Mouse (Mus musculus) forebrain, embryonic 12.5 days (tissue): Measurements from ENCODE around the gene Etv3. TPM values are rescaled to one million over a fixed set of nuclear protein-coding genes. Genes with fewer than 3 reads are reported as not detected.
"Not testable (repeated sequence)": the region's sequence is repeated elsewhere in the genome, so short reads cannot be mapped to it uniquely, and the experiment has no call there.

Source experiments
- ATAC-seq: fragments of 200-750 bp; cut with Nextera tagmentation; 2 replicates; pipeline ENCODE4 v1.8.0; 2017; ENCODE audit warnings: moderate TSS enrichment; ENCODE audit not compliant: low FRiP score
- H3K27ac ChIP-seq: fragments of 300-500 bp; sonication (generic); 2 replicates; pipeline ENCODE4 v1.5.1; 2016; ENCODE audit warnings: mild to moderate bottlenecking
- H3K27me3 ChIP-seq: fragments of 300-500 bp; sonication (generic); 2 replicates; pipeline ENCODE4 v1.6.1; 2016; ENCODE audit warnings: mild to moderate bottlenecking
- H3K36me3 ChIP-seq: fragments of 300-500 bp; sonication (generic); replicated peaks from 2 replicates; pipeline ENCODE4 v1.6.1; 2016; ENCODE audit warnings: mild to moderate bottlenecking
- H3K4me1 ChIP-seq: fragments of 300-500 bp; sonication (generic); 2 replicates; pipeline ENCODE4 v1.6.1; 2016
- H3K4me2 ChIP-seq: fragments of 300-500 bp; sonication (generic); 2 replicates; pipeline ENCODE4 v1.6.1; 2016; ENCODE audit warnings: mild to moderate bottlenecking, moderate library complexity
- H3K4me3 ChIP-seq: fragments of 300-500 bp; sonication (generic); replicated peaks from 2 replicates; pipeline ENCODE4 v1.5.1; 2016; ENCODE audit warnings: mild to moderate bottlenecking
- H3K9ac ChIP-seq: fragments of 300-500 bp; sonication (generic); 2 replicates; pipeline ENCODE4 v1.6.1; 2016; ENCODE audit warnings: mild to moderate bottlenecking
- H3K9me3 ChIP-seq: fragments of 300-500 bp; sonication (generic); 2 replicates; pipeline ENCODE4 v1.6.1; 2016
- WGBS: fragments of 180-500 bp; shearing (Covaris S2); methylation state at CpG from one replicate; pipeline ENCODE4 v1.1.7; 2016; 5-methylcytosine and 5-hydroxymethylcytosine counted together
- polyA plus RNA-seq: library from polyadenylated mRNA; unstranded; fragments of >200 nt; fragmentation: Nextera tagmentation; extraction: Ambion mirVana; gene quantifications from 2 replicates; pipeline ENCODE4 v1.2.1, GENCODE M21; 2016

The Etv3 gene
- polyA plus RNA-seq, 1 experiment from 2014 or later: 13.1 TPM

DNA sequence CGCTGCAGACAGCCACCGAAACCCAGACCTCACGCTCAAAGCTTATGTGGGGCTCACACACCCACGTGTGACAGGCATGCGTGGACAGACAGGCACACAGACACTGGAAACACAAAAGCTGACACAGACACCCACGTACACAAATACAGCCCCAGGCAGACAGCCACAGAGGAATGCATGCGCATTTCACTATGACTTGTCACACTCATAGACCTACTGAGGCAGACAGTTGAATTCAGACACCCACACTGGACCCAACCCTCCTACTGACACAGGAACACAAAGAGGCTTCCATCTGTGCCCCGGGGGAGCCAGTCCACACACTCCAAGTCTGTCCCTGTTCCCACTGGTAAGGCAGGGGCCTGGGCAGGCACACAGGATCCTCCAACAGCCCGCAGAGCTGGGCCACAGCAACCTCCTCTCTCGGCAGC is 21.1 kb downstream of the Etv3 start:
- Histone ChIP-seq H3K27me3 (peaks cover 17% of the 10 kb centered on the region), H3K27ac (no peak overlapping the region), H3K36me3 (no peaks in the 10 kb centered on the region), H3K9me3 (no peaks in the 10 kb centered on the region), H3K4me3 (no peak overlapping the region), H3K4me1 (peaks cover 20% of the 10 kb centered on the region), H3K9ac (no peak overlapping the region), H3K4me2 (no peak overlapping the region)
- WGBS: 78% methylated on average over 10 of the region's 10 CpGs
- 0 out of 2 replicates have a peak, but pooled peaks have one; percentile 36 for ATAC-seq

GRCm38 (mm10) chr3:87549908-87550307 is 24.7 kb downstream of the Etv3 start:
- H3K4me2 ChIP-seq: no peak overlapping the region
- WGBS: 27% methylated on average over 14 of the region's 14 CpGs
- ATAC-seq: no peak
- H3K36me3 ChIP-seq: no peaks in the 10 kb centered on the region
- H3K27me3 ChIP-seq: peaks cover 21% of the 10 kb centered on the region
- no peak overlapping the region for H3K4me3 ChIP-seq
- no peaks in the 10 kb centered on the region for H3K9me3 ChIP-seq
- peaks cover 3% of the 10 kb centered on the region; the same call in 1 of the 2 replicates for H3K4me1 ChIP-seq
- no peak overlapping the region for H3K27ac ChIP-seq
- no peak overlapping the region for H3K9ac ChIP-seq

DNA sequence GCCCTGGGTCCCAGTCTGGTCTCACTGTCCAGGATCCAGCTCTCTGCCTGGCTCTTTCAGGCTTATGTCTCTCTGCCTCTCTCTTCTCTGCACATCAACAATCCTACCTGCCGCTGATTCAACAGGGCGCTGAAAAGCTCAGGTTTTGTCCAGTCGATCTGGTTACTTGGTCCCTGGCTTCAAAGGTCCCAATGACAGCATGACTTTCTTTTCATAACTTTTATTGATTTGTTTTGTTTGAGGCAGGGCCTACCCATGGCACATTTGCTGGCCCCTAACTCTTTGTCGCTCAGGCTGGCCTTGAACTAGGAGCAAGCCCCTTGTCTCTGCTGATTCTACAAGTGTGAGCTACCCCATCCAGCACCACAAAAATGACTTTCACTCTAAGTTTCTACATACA is 27.1 kb downstream of the Etv3 start:
- WGBS: 87% methylated on average over 4 of the region's 4 CpGs
- Histone ChIP-seq H3K4me2 (no peak overlapping the region), H3K4me3 (no peak overlapping the region)

DNA sequence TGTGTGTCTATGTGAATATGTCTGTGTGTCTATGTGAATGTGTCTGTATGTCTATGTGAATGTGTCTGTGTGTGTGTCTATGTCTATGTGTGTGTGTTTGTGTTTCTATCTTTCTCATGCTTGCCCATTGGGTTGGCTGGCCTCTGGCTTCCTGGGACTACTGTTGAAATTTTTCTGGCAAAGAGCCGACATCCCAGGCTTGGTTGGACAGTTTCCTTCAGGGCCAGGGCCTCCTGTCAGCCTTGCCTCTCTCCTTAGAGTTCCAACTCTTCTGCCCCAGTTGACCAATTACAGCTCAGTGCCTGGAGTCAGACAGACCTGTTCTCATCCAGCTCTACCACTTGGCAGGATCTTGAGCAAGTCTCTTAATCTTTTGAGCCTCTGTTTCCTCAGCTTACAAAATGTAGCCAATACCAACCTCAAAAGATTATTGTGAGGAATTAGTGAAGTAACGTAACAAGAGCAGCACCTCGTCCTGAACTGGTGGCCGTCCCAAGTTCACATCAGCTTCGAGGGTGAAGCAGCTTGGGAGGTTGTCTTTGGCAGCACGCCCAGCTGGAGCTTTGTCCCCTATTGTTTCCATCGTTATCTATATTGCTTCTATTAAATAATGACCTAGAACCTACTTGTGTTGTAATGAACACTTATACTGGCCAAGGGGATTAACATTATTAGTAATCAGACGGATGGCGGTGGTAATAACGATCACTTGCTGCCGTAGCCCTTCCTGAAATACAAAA is 28.2 kb downstream of the Etv3 start:
- peaks cover 3% of the 10 kb centered on the region; the same call in 1 of the 2 replicates for H3K4me1 ChIP-seq
- 59% methylated on average over 11 of the region's 11 CpGs for WGBS
- peaks cover 21% of the 10 kb centered on the region for H3K27me3 ChIP-seq

More for the DNA sequence above, 27.1 kb downstream of the Etv3 start:
- H3K27ac ChIP-seq: no peak overlapping the region
- no peaks in the 10 kb centered on the region for H3K9me3 ChIP-seq
- peaks cover 3% of the 10 kb centered on the region; the same call in 1 of the 2 replicates for H3K4me1 ChIP-seq
- H3K36me3 ChIP-seq: no peaks in the 10 kb centered on the region
- ATAC-seq: no peak
- peaks cover 21% of the 10 kb centered on the region for H3K27me3 ChIP-seq
- no peak overlapping the region for H3K9ac ChIP-seq

DNA sequence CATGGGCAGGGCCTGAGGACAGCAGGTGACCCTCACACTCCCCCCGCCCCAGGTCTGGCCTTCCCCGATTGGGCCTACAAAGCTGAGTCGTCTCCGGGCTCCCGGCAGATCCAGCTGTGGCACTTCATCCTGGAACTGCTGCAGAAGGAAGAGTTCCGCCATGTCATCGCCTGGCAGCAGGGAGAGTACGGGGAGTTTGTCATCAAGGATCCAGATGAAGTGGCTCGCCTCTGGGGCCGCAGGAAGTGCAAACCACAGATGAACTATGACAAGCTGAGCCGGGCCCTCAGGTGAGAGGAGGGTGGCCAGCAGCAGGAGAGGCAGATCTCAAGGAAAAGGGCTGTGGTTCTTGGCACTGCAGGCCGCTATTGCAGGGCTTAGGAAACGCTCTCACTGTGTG is 29.7 kb downstream of the Etv3 start:
- H3K4me3 ChIP-seq, H3K4me1 ChIP-seq, ATAC-seq, H3K4me2 ChIP-seq, H3K36me3 ChIP-seq, H3K9me3 ChIP-seq, H3K27ac ChIP-seq, H3K9ac ChIP-seq: not testable (repeated sequence)
- 83% methylated on average over 13 of the region's 13 CpGs for WGBS
- H3K27me3 ChIP-seq: peaks cover 18% of the 10 kb centered on the region

More for the DNA sequence above, 28.2 kb downstream of the Etv3 start:
- Histone ChIP-seq H3K4me2 (no peak overlapping the region), H3K4me3 (no peak overlapping the region), H3K27ac (no peak overlapping the region), H3K9me3 (no peaks in the 10 kb centered on the region), H3K9ac (no peak overlapping the region), H3K36me3 (no peaks in the 10 kb centered on the region)
- no peak for ATAC-seq

DNA sequence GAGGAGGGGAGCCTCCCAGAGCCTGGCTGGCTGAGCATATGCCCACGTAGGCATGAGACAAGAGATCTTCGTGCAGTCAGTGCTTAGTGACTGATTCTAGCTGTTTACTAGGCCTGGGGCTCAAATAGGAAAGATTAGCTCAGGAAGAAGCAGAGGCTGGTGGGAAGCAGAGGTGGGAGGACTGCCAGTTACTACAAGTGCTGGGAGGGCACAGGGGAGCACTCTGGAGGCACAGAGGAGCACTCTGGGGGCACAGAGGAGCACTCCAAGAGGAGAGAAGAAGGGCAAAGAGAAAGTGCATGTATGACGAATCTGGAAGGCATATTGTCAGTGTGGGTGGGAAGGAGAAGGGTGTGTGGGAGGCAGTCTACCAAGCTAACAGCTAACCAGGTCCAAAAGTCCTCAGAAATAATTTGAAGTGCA is 30.9 kb downstream of the Etv3 start:
- Histone ChIP-seq H3K9me3 (no peaks in the 10 kb centered on the region), H3K9ac (no peak overlapping the region), H3K4me2 (no peak overlapping the region), H3K27me3 (0 out of 2 replicates have a peak, but pooled peaks cover 9% of the 10 kb centered on the region), H3K4me3 (no peak overlapping the region), H3K36me3 (no peaks in the 10 kb centered on the region), H3K4me1 (no peaks in the 10 kb centered on the region), H3K27ac (no peak overlapping the region)
- no peak for ATAC-seq
- 62% methylated on average over 3 of the region's 3 CpGs for WGBS

- 86% methylated on average over 12 of the region's 12 CpGs for WGBS
- ATAC-seq: no peak
These were observed 31.6 kb downstream of the Etv3 start for GRCm38 (mm10) chr3:87556668-87557278.

GRCm38 (mm10) chr3:87560156-87560555 is 34.9 kb downstream of the Etv3 start:
- no peak for ATAC-seq
- Histone ChIP-seq H3K36me3 (no peaks in the 10 kb centered on the region), H3K27me3 (0 out of 2 replicates have a peak, but pooled peaks cover 3% of the 10 kb centered on the region), H3K4me3 (no peak overlapping the region), H3K27ac (no peak overlapping the region), H3K9ac (no peak overlapping the region), H3K4me2 (no peak overlapping the region), H3K9me3 (no peaks in the 10 kb centered on the region), H3K4me1 (no peaks in the 10 kb centered on the region)
- 66% methylated on average over 3 of the region's 3 CpGs for WGBS

More at GRCm38 (mm10) chr3:87556668-87557278, 31.6 kb downstream of the Etv3 start:
- no peak overlapping the region for H3K27ac ChIP-seq
- H3K27me3 ChIP-seq: 0 out of 2 replicates have a peak, but pooled peaks cover 3% of the 10 kb centered on the region
- H3K9me3 ChIP-seq: no peaks in the 10 kb centered on the region
- H3K4me3 ChIP-seq: no peak overlapping the region
- no peaks in the 10 kb centered on the region for H3K4me1 ChIP-seq
- no peaks in the 10 kb centered on the region for H3K36me3 ChIP-seq
- no peak overlapping the region for H3K4me2 ChIP-seq
- no peak overlapping the region for H3K9ac ChIP-seq

- H3K27me3 ChIP-seq: 0 out of 2 replicates have a peak, but pooled peaks cover 3% of the 10 kb centered on the region
- H3K9ac ChIP-seq: no peak overlapping the region
- peaks cover 10% of the 10 kb centered on the region for H3K4me1 ChIP-seq
- no peaks in the 10 kb centered on the region for H3K36me3 ChIP-seq
- no peaks in the 10 kb centered on the region for H3K9me3 ChIP-seq
- WGBS: 81% methylated on average over 8 of the region's 8 CpGs
- H3K4me3 ChIP-seq: no peak overlapping the region
- no peak overlapping the region for H3K4me2 ChIP-seq
- no peak for ATAC-seq
- no peak overlapping the region for H3K27ac ChIP-seq
These were observed 36.2 kb downstream of the Etv3 start for GRCm38 (mm10) chr3:87561434-87561833.

DNA sequence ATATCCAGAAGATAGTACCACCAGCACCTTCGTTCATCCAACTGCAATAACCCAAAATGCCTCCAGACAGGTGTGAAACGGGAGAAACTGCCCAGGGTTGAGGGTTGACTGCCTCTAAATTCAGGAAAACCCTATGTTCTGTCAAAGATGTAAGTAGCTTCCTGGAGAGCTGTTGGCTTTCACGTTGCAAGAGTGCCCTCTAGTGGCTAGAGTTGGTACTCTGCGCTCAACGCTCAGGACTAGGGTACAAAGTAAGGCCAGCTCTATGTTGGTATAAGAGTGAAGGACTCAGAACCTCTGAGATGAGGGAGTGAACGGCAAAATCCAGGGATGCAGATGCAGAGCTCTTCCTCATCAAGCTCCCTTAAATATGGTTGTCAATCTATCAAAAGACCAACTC is 37.2 kb downstream of the Etv3 start:
- no peak overlapping the region for H3K4me2 ChIP-seq
- H3K36me3 ChIP-seq: no peaks in the 10 kb centered on the region
- 6% methylated on average over 6 of the region's 6 CpGs for WGBS
- 0 out of 2 replicates have a peak, but pooled peaks cover 3% of the 10 kb centered on the region for H3K27me3 ChIP-seq
- H3K4me3 ChIP-seq: no peak overlapping the region
- no peaks in the 10 kb centered on the region for H3K9me3 ChIP-seq
- ATAC-seq: no peak
- peaks cover 13% of the 10 kb centered on the region for H3K4me1 ChIP-seq
- H3K27ac ChIP-seq: no peak overlapping the region
- H3K9ac ChIP-seq: no peak overlapping the region

GRCm38 (mm10) chr3:87563466-87563865 is 38.3 kb downstream of the Etv3 start:
- ATAC-seq: no peak
- Histone ChIP-seq H3K4me3 (no peak overlapping the region), H3K27me3 (0 out of 2 replicates have a peak, but pooled peaks cover 3% of the 10 kb centered on the region), H3K4me1 (peaks cover 13% of the 10 kb centered on the region), H3K9me3 (no peaks in the 10 kb centered on the region), H3K4me2 (no peak overlapping the region), H3K9ac (no peak overlapping the region), H3K36me3 (no peaks in the 10 kb centered on the region), H3K27ac (no peak overlapping the region)
- 78% methylated on average over 5 of the region's 5 CpGs for WGBS

DNA sequence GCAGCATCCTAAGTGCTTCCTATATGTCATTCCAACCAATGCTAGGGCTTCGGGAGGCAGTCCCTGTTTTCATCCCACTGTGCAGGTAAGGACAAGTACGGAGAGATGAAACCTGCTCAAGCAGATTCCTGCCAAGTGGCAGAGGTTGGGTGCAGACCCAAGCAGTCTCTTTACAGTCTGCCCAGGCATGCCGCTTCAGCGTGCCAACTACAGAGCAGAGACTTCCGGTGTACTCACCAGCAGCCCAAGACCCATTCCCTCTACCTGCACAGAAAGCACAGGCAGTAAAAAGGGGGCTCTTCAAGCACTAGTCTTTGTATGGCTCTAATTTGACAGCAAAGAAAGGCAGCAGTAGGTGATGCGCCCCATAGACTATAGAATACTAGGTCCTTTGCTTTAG is 40.4 kb downstream of the Etv3 start:
- peak overlapping the region; percentile 49; the same call in 1 of the 2 replicates for H3K9ac ChIP-seq
- no peaks in the 10 kb centered on the region for H3K36me3 ChIP-seq
- ATAC-seq: no peak; the same call in 1 of the 2 replicates
- no peaks in the 10 kb centered on the region for H3K9me3 ChIP-seq
- 0 out of 2 replicates have a peak, but pooled peaks cover 3% of the 10 kb centered on the region for H3K27me3 ChIP-seq
- 69% methylated on average over 6 of the region's 6 CpGs for WGBS
- H3K4me3 ChIP-seq: peak overlapping the region; percentile 11; the same call in 1 of the 2 replicates
- peaks cover 13% of the 10 kb centered on the region for H3K4me1 ChIP-seq
- peak overlapping the region; percentile 94 for H3K27ac ChIP-seq
- peak overlapping the region; percentile 46 for H3K4me2 ChIP-seq
